Mouse (Mus musculus) forebrain, embryonic 11.5 days (tissue): ENCODE results near the gene Amfr. TPM values are rescaled to one million over a fixed set of nuclear protein-coding genes. Genes with fewer than 3 reads are reported as not detected.

Experiments
- ATAC-seq: fragments of 200-750 bp; cut with Nextera tagmentation; replicated peaks from 2 replicates; pipeline ENCODE4 v1.8.0; 2017; ENCODE audit warnings: moderate TSS enrichment; ENCODE audit not compliant: low FRiP score
- DNase-seq: peaks from one replicate; pipeline ENCODE4 v3.0.0-alpha.2; 2017; ENCODE audit warnings: low spot score
- H3K27ac ChIP-seq: fragments of 300-500 bp; sonication (generic); 2 replicates; pipeline ENCODE4 v1.5.1; 2014; ENCODE audit warnings: low read depth, low read length
- H3K27me3 ChIP-seq: fragments of 300-500 bp; sonication (generic); 2 replicates; pipeline ENCODE4 v1.6.1; 2014; ENCODE audit warnings: mild to moderate bottlenecking, low read length, mixed read lengths; ENCODE audit not compliant: control insufficient read depth, insufficient read depth
- H3K36me3 ChIP-seq: fragments of 300-500 bp; sonication (generic); 2 replicates; pipeline ENCODE4 v1.6.1; 2014; ENCODE audit warnings: mild to moderate bottlenecking, low read length, moderate library complexity, mixed read lengths; ENCODE audit not compliant: control insufficient read depth, insufficient read depth
- H3K4me1 ChIP-seq: fragments of 300-500 bp; sonication (generic); replicated peaks from 2 replicates; pipeline ENCODE4 v1.6.1; 2014; ENCODE audit warnings: low read length, mixed read lengths; ENCODE audit not compliant: control insufficient read depth, insufficient read depth
- H3K4me2 ChIP-seq: fragments of 300-500 bp; sonication (generic); 2 replicates; pipeline ENCODE4 v1.6.1; 2014; ENCODE audit warnings: low read depth, mild to moderate bottlenecking, low read length, moderate library complexity, mixed read lengths; ENCODE audit not compliant: severe bottlenecking
- H3K4me3 ChIP-seq: fragments of 300-500 bp; sonication (generic); 2 replicates; pipeline ENCODE4 v1.5.1; 2014; ENCODE audit warnings: low read depth, low read length
- H3K9ac ChIP-seq: fragments of 300-500 bp; sonication (generic); 2 replicates; pipeline ENCODE4 v1.6.1; 2014; ENCODE audit warnings: low read length
- H3K9me3 ChIP-seq: fragments of 300-500 bp; sonication (generic); 2 replicates; pipeline ENCODE4 v1.6.1; 2016; ENCODE audit warnings: low read length, mixed read lengths; ENCODE audit not compliant: control insufficient read depth
- WGBS: fragments of 180-500 bp; shearing (Covaris S2); extraction: QIAGEN DNeasy Blood & Tissue Kit; methylation state at CpG from one replicate; pipeline ENCODE4 v1.1.7; 2014; 5-methylcytosine and 5-hydroxymethylcytosine counted together
- polyA plus RNA-seq: library from polyadenylated mRNA; unstranded; fragments of >200 nt; fragmentation: Nextera tagmentation; extraction: Ambion mirVana; gene quantifications from 2 replicates; pipeline ENCODE4 v1.2.1, GENCODE M21; 2014

Amfr gene
- polyA plus RNA-seq, 1 experiment from 2014 or later: 60.5 TPM

DNA sequence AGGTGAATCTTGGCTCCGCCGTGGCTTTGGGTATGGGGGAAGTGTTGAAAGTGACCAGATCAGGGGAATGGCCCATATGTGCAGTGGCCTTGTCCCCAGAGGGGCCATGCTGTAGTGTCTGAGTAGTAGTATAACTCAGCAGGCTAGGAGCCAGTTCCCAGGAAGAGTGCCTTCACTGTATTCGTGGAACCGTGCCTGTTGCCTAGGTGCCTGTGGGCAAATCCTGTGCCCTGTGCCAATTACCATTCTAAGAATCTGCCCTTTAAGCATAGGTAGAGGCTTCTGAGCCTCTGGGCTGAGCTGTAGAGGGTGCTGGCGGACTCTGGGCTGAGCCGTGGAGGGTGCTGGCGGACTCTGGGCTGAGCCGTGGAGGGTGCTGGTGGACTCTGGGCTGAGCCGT is 54.2 kb downstream of the Amfr start:
- Histone ChIP-seq H3K36me3 (no peaks in the 10 kb centered on the region; the same call in 1 of the 2 replicates), H3K4me1 (no peaks in the 10 kb centered on the region), H3K4me2 (no peak overlapping the region), H3K9me3 (no peaks in the 10 kb centered on the region), H3K27me3 (no peaks in the 10 kb centered on the region), H3K9ac (no peak overlapping the region), H3K4me3 (no peak overlapping the region), H3K27ac (no peak overlapping the region)
- 92% methylated on average over 9 of the region's 9 CpGs for WGBS
- ATAC-seq: no peak
- no peak for DNase-seq

- ATAC-seq (no peak), DNase-seq (no peak)
- Histone ChIP-seq H3K4me3 (no peak overlapping the region), H3K36me3 (peaks cover 2% of the 10 kb centered on the region; the same call in 1 of the 2 replicates), H3K9ac (no peak overlapping the region), H3K27ac (no peak overlapping the region), H3K4me2 (no peak overlapping the region), H3K9me3 (no peaks in the 10 kb centered on the region), H3K27me3 (no peaks in the 10 kb centered on the region), H3K4me1 (no peaks in the 10 kb centered on the region)
- WGBS: 87% methylated on average over 9 of the region's 9 CpGs
These were observed 60.1 kb downstream of the Amfr start for GRCm38 (mm10) chr8:93952511-93952910.

DNA sequence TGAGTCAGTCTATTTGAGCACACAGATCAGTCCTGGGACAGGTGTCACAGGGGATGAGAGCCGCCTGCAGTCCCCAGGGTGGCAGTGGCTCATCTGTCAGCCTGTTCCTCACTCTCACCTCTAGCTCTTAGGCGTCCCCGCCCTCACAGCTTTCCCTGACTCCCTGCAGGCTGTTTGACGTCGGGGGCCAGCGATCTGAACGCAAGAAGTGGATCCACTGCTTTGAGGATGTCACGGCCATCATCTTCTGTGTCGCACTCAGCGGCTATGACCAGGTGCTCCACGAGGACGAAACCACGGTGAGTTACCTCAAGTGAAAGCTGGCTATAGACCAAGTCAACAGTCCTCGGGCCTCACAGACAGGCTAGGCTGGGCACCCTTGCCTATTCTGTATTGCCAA is 62.5 kb downstream of the Amfr start:
- no peaks in the 10 kb centered on the region for H3K9me3 ChIP-seq
- no peak overlapping the region for H3K4me2 ChIP-seq
- 89% methylated on average over 14 of the region's 14 CpGs for WGBS
- ATAC-seq (no peak), DNase-seq (no peak)
- no peak overlapping the region for H3K27ac ChIP-seq
- H3K27me3 ChIP-seq: no peaks in the 10 kb centered on the region
- no peak overlapping the region for H3K9ac ChIP-seq
- no peaks in the 10 kb centered on the region for H3K4me1 ChIP-seq
- H3K36me3 ChIP-seq: peaks cover 2% of the 10 kb centered on the region; the same call in 1 of the 2 replicates
- no peak overlapping the region for H3K4me3 ChIP-seq

GRCm38 (mm10) chr8:93946397-93946796 is 66.2 kb downstream of the Amfr start:
- Histone ChIP-seq H3K36me3 (no peaks in the 10 kb centered on the region; the same call in 1 of the 2 replicates), H3K9ac (no peak overlapping the region), H3K27ac (no peak overlapping the region), H3K9me3 (no peaks in the 10 kb centered on the region), H3K4me2 (no peak overlapping the region), H3K4me1 (no peaks in the 10 kb centered on the region), H3K27me3 (no peaks in the 10 kb centered on the region), H3K4me3 (no peak overlapping the region)
- DNase-seq: no peak
- WGBS: 95% methylated on average over 1 of the region's 1 CpGs
- no peak for ATAC-seq

DNA sequence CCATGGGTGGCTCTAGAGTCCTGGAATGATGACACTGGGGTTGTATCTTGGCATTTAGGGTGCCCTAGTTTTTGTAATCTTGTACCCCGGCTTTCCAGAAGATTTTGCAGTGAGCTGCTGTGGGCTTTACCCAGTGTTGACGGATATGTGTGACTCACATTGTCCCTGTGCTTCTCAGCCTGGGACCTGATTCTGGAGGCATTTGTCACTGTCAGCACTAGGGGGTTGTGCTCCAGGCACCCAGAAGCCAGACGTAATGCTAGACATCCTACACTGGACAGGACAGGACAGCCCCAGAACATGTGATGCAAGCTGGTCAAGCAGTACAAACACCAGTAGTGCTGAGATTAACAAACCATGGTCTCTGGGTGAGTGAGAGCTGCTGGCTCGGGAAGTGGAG is 66.9 kb downstream of the Amfr start:
- Histone ChIP-seq H3K9me3 (no peaks in the 10 kb centered on the region), H3K27me3 (no peaks in the 10 kb centered on the region), H3K4me1 (no peaks in the 10 kb centered on the region), H3K36me3 (no peaks in the 10 kb centered on the region; the same call in 1 of the 2 replicates), H3K27ac (no peak overlapping the region), H3K4me3 (no peak overlapping the region), H3K9ac (no peak overlapping the region), H3K4me2 (no peak overlapping the region)
- ATAC-seq: no peak
- DNase-seq: no peak
- WGBS: 95% methylated on average over 4 of the region's 4 CpGs

DNA sequence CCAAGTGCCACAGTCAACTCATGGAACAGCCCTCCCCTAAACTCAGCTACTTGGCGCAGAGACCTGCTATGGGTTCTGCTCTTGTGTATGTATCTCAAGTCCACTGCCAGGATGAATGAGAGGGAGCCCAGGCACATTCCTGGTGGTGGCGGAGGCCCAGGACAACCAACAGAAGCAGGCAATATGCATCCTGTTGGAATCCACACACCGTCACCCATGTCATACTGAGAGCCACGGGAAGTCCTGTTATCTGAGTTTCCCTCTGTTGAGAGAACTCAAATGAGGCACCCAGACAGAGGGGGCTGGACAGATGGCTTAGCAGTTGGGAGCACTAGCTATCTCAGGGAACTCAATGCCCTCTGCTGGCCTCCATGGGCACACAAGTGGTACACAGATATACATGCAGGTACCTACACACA is 71.0 kb downstream of the Amfr start:
- ATAC-seq (no peak), DNase-seq (no peak)
- Histone ChIP-seq H3K9ac (no peak overlapping the region), H3K9me3 (no peaks in the 10 kb centered on the region), H3K27ac (no peak overlapping the region), H3K4me1 (no peaks in the 10 kb centered on the region), H3K36me3 (no peaks in the 10 kb centered on the region), H3K4me2 (no peak overlapping the region), H3K4me3 (no peak overlapping the region), H3K27me3 (no peaks in the 10 kb centered on the region)
- WGBS: 77% methylated on average over 4 of the region's 4 CpGs

GRCm38 (mm10) chr8:93940542-93941423 is 71.9 kb downstream of the Amfr start:
- Histone ChIP-seq H3K36me3 (no peaks in the 10 kb centered on the region), H3K4me1 (no peaks in the 10 kb centered on the region), H3K27me3 (no peaks in the 10 kb centered on the region), H3K9me3 (no peaks in the 10 kb centered on the region), H3K4me3 (no peak overlapping the region), H3K4me2 (no peak overlapping the region), H3K27ac (no peak overlapping the region), H3K9ac (no peak overlapping the region)
- DNase-seq (no peak), ATAC-seq (no peak)
- 82% methylated on average over 11 of the region's 11 CpGs for WGBS

- H3K27ac ChIP-seq: no peak overlapping the region
- 80% methylated on average over 3 of the region's 3 CpGs for WGBS
- DNase-seq: no peak
- no peaks in the 10 kb centered on the region for H3K27me3 ChIP-seq
- H3K36me3 ChIP-seq: no peaks in the 10 kb centered on the region
- H3K4me3 ChIP-seq: no peak overlapping the region
- H3K9ac ChIP-seq: no peak overlapping the region
- H3K4me1 ChIP-seq: no peaks in the 10 kb centered on the region
- ATAC-seq: no peak
- no peaks in the 10 kb centered on the region for H3K9me3 ChIP-seq
- no peak overlapping the region for H3K4me2 ChIP-seq
These were observed 74.4 kb downstream of the Amfr start for GRCm38 (mm10) chr8:93938193-93938592.

DNA sequence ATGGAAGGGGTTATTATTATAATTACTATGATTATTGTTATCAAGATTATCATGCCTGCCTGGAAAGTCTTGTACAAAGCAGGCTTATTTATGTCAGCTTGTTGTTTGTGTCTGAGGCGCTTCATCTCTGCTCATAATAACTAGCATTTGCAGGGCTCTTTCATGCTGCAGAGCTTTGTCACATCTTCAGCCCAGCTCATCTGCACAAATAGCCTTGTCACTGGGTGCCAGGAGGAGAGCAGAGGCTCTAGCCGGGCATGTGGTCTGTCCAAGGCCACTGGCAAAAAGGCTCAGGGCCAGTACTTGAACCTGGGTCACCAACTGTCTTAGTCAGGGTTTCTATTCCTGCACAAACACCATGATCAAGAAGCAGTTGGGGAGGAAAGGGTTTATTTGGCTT is 79.4 kb downstream of the Amfr start:
- no peaks in the 10 kb centered on the region for H3K36me3 ChIP-seq
- no peaks in the 10 kb centered on the region for H3K27me3 ChIP-seq
- no peak overlapping the region for H3K27ac ChIP-seq
- no peak overlapping the region for H3K4me2 ChIP-seq
- 81% methylated on average over 2 of the region's 2 CpGs for WGBS
- no peak overlapping the region for H3K9ac ChIP-seq
- peaks cover 8% of the 10 kb centered on the region for H3K4me1 ChIP-seq
- ATAC-seq (peak; percentile 4; the same call in 1 of the 2 replicates), DNase-seq (no peak)
- H3K4me3 ChIP-seq: no peak overlapping the region
- no peaks in the 10 kb centered on the region for H3K9me3 ChIP-seq
